Mouse (Mus musculus) kidney, embryonic 14.5 days (tissue): ENCODE data around the gene Inhbe. TPM values are rescaled to one million over a fixed set of nuclear protein-coding genes. Genes with fewer than 3 reads are reported as not detected.
A peak's percentile ranks its signal among the peaks of the same experiment; 100 is the strongest.
"Not testable (repeated sequence)": the region's sequence is repeated elsewhere in the genome, so short reads cannot be mapped to it uniquely, and the experiment has no call there.

Experiments
- ATAC-seq: fragments of 200-750 bp; cut with Nextera tagmentation; 2 replicates; pipeline ENCODE4 v1.8.0; 2017; ENCODE audit warnings: moderate number of reproducible peaks, mild to moderate bottlenecking, moderate TSS enrichment, moderate library complexity; ENCODE audit not compliant: low FRiP score, low TSS enrichment
- H3K27ac ChIP-seq: fragments of 300-500 bp; sonication (generic); 2 replicates; pipeline ENCODE4 v1.5.1; 2014; ENCODE audit warnings: low read depth, mild to moderate bottlenecking, low read length, moderate library complexity, mixed read lengths
- H3K27me3 ChIP-seq: fragments of 300-500 bp; sonication (generic); 2 replicates; pipeline ENCODE4 v1.6.1; 2014; ENCODE audit warnings: mild to moderate bottlenecking, low read length; ENCODE audit not compliant: control insufficient read depth, insufficient read depth
- H3K36me3 ChIP-seq: fragments of 300-500 bp; sonication (generic); 2 replicates; pipeline ENCODE4 v1.6.1; 2014; ENCODE audit warnings: low read length, mixed read lengths; ENCODE audit not compliant: control insufficient read depth, insufficient read depth
- H3K4me1 ChIP-seq: fragments of 300-500 bp; sonication (generic); 2 replicates; pipeline ENCODE4 v1.6.1; 2014; ENCODE audit warnings: low read length, mixed read lengths; ENCODE audit not compliant: control insufficient read depth, insufficient read depth
- H3K4me2 ChIP-seq: fragments of 300-500 bp; sonication (generic); replicated peaks from 2 replicates; pipeline ENCODE4 v1.6.1; 2014; ENCODE audit warnings: low read depth, mild to moderate bottlenecking, low read length
- H3K4me3 ChIP-seq: fragments of 300-500 bp; sonication (generic); 2 replicates; pipeline ENCODE4 v1.5.1; 2014; ENCODE audit warnings: mild to moderate bottlenecking, low read length
- H3K9ac ChIP-seq: fragments of 300-500 bp; sonication (generic); 2 replicates; pipeline ENCODE4 v1.6.1; 2014; ENCODE audit warnings: low read depth, mild to moderate bottlenecking, low read length, moderate library complexity
- H3K9me3 ChIP-seq: fragments of 300-500 bp; sonication (generic); 2 replicates; pipeline ENCODE4 v1.6.1; 2016; ENCODE audit warnings: low read length; ENCODE audit not compliant: control insufficient read depth
- WGBS: fragments of 180-500 bp; shearing (Covaris S2); extraction: QIAGEN DNeasy Blood & Tissue Kit; methylation state at CpG from one replicate; pipeline ENCODE4 v1.1.7; 2014; 5-methylcytosine and 5-hydroxymethylcytosine counted together
- polyA plus RNA-seq: library from polyadenylated mRNA; unstranded; fragments of >200 nt; fragmentation: Nextera tagmentation; extraction: Ambion mirVana; gene quantifications from 2 replicates; pipeline ENCODE4 v1.2.1, GENCODE M21; 2014

Gene Inhbe
- polyA plus RNA-seq, 1 experiment from 2014 or later, result 0.08 TPM

- Histone ChIP-seq H3K27ac (no peak within 1 kb of the TSS), H3K9ac (no peak within 1 kb of the TSS), H3K36me3 (no peaks in the 10 kb centered on the region), H3K4me3 (no peak within 1 kb of the TSS), H3K27me3 (peaks cover 15% of the 10 kb centered on the region; the same call in 1 of the 2 replicates), H3K4me2 (no peak within 1 kb of the TSS), H3K4me1 (peaks cover 11% of the 10 kb centered on the region), H3K9me3 (no peaks in the 10 kb centered on the region)
- 79% methylated on average over 3 of the region's 3 CpGs for WGBS
- ATAC-seq, result no peak
Observed at GRCm38 (mm10) chr10:127321621-127322020, 32.6 kb downstream of the Inhbe start, which contains the start of gene Arhgap9. Arhgap9 (plus strand) TSS chr10:127321964.

GRCm38 (mm10) chr10:127319969-127320368 is 34.2 kb downstream of the Inhbe start:
- ATAC-seq, result peak; percentile 75
- no peaks in the 10 kb centered on the region for H3K36me3 ChIP-seq
- H3K4me2 ChIP-seq, result no peak overlapping the region
- H3K9me3 ChIP-seq, result no peaks in the 10 kb centered on the region
- H3K27ac ChIP-seq, result no peak overlapping the region
- peaks cover 3% of the 10 kb centered on the region; the same call in 1 of the 2 replicates for H3K27me3 ChIP-seq
- H3K4me3 ChIP-seq, result no peak overlapping the region
- H3K9ac ChIP-seq, result no peak overlapping the region
- WGBS, result 54% methylated on average over 7 of the region's 7 CpGs
- no peaks in the 10 kb centered on the region for H3K4me1 ChIP-seq

GRCm38 (mm10) chr10:127318009-127318408 is 36.2 kb downstream of the Inhbe start:
- 49% methylated on average over 4 of the region's 4 CpGs for WGBS
- H3K4me3 ChIP-seq, result no peak overlapping the region
- H3K4me2 ChIP-seq, result no peak overlapping the region
- H3K27ac ChIP-seq, result no peak overlapping the region
- H3K36me3 ChIP-seq, result no peaks in the 10 kb centered on the region
- H3K4me1 ChIP-seq, result no peaks in the 10 kb centered on the region
- no peak overlapping the region for H3K9ac ChIP-seq
- no peak for ATAC-seq
- no peaks in the 10 kb centered on the region for H3K27me3 ChIP-seq
- H3K9me3 ChIP-seq, result no peaks in the 10 kb centered on the region

- H3K4me2 ChIP-seq, result no peak overlapping the region
- H3K4me1 ChIP-seq, result no peaks in the 10 kb centered on the region
- H3K36me3 ChIP-seq, result no peaks in the 10 kb centered on the region
- WGBS, result 82% methylated on average over 2 of the region's 2 CpGs
- H3K27me3 ChIP-seq, result no peaks in the 10 kb centered on the region
- ATAC-seq, result no peak
- no peaks in the 10 kb centered on the region for H3K9me3 ChIP-seq
- no peak overlapping the region for H3K4me3 ChIP-seq
- no peak overlapping the region for H3K9ac ChIP-seq
- no peak overlapping the region for H3K27ac ChIP-seq
Observed at GRCm38 (mm10) chr10:127317277-127317676, 36.9 kb downstream of the Inhbe start.

GRCm38 (mm10) chr10:127314950-127315349 is 39.3 kb downstream of the Inhbe start:
- H3K27ac ChIP-seq, H3K27me3 ChIP-seq, ATAC-seq, H3K36me3 ChIP-seq, H3K9ac ChIP-seq, H3K4me2 ChIP-seq, H3K4me3 ChIP-seq, H3K9me3 ChIP-seq, H3K4me1 ChIP-seq: not testable (repeated sequence)
- 84% methylated on average over 1 of the region's 1 CpGs for WGBS

GRCm38 (mm10) chr10:127313516-127313915 is 40.7 kb downstream of the Inhbe start:
- WGBS, result 94% methylated on average over 5 of the region's 5 CpGs
- not testable (repeated sequence) for ATAC-seq, H3K27ac ChIP-seq, H3K4me3 ChIP-seq, H3K27me3 ChIP-seq, H3K9ac ChIP-seq, H3K4me2 ChIP-seq, H3K9me3 ChIP-seq, H3K4me1 ChIP-seq
- peaks cover 11% of the 10 kb centered on the region for H3K36me3 ChIP-seq

- WGBS, result 83% methylated on average over 4 of the region's 4 CpGs
Observed at GRCm38 (mm10) chr10:127312858-127313257, 41.4 kb downstream of the Inhbe start.

GRCm38 (mm10) chr10:127312356-127312676 is 41.9 kb downstream of the Inhbe start:
- under 1% methylated on average over 4 of the region's 4 CpGs for WGBS
- H3K9me3 ChIP-seq, result no peaks in the 10 kb centered on the region
- H3K4me2 ChIP-seq, result peak overlapping the region; percentile 66
- peak overlapping the region; percentile 83 for H3K4me3 ChIP-seq
- H3K27me3 ChIP-seq, result no peaks in the 10 kb centered on the region
- H3K9ac ChIP-seq, result peak overlapping the region; percentile 87; the same call in 1 of the 2 replicates
- H3K27ac ChIP-seq, result no peak overlapping the region
- peaks cover 23% of the 10 kb centered on the region for H3K36me3 ChIP-seq
- ATAC-seq, result peak; percentile 57
- peaks cover 8% of the 10 kb centered on the region for H3K4me1 ChIP-seq

More at GRCm38 (mm10) chr10:127312858-127313257, 41.4 kb downstream of the Inhbe start:
- Histone ChIP-seq H3K4me3 (no peak overlapping the region), H3K9me3 (no peaks in the 10 kb centered on the region), H3K27me3 (no peaks in the 10 kb centered on the region), H3K36me3 (peaks cover 17% of the 10 kb centered on the region), H3K4me1 (peaks cover 8% of the 10 kb centered on the region), H3K27ac (no peak overlapping the region), H3K4me2 (no peak overlapping the region), H3K9ac (no peak overlapping the region)
- no peak for ATAC-seq

- peak; percentile 94 for ATAC-seq
- Histone ChIP-seq H3K9me3 (no peaks in the 10 kb centered on the region), H3K27me3 (no peaks in the 10 kb centered on the region), H3K27ac (peak within 1 kb of the TSS; percentile 74), H3K4me3 (peak within 1 kb of the TSS; percentile 83), H3K9ac (peak within 1 kb of the TSS; percentile 87), H3K36me3 (peaks cover 29% of the 10 kb centered on the region), H3K4me2 (peak within 1 kb of the TSS; percentile 66), H3K4me1 (peaks cover 8% of the 10 kb centered on the region)
- WGBS, result under 1% methylated on average over 65 of the region's 65 CpGs
Observed at GRCm38 (mm10) chr10:127311476-127312355, 42.5 kb downstream of the Inhbe start, which contains the start of gene Mars. Mars (minus strand) TSS chr10:127311786.
